Mouse (Mus musculus): ENCODE results near the gene Ran. TPM values are rescaled to one million over a fixed set of nuclear protein-coding genes. Genes with fewer than 3 reads are reported as not detected.

Ran gene
- total RNA-seq, 2 experiments from 2014 or later = 164 to 177 TPM

DNA sequence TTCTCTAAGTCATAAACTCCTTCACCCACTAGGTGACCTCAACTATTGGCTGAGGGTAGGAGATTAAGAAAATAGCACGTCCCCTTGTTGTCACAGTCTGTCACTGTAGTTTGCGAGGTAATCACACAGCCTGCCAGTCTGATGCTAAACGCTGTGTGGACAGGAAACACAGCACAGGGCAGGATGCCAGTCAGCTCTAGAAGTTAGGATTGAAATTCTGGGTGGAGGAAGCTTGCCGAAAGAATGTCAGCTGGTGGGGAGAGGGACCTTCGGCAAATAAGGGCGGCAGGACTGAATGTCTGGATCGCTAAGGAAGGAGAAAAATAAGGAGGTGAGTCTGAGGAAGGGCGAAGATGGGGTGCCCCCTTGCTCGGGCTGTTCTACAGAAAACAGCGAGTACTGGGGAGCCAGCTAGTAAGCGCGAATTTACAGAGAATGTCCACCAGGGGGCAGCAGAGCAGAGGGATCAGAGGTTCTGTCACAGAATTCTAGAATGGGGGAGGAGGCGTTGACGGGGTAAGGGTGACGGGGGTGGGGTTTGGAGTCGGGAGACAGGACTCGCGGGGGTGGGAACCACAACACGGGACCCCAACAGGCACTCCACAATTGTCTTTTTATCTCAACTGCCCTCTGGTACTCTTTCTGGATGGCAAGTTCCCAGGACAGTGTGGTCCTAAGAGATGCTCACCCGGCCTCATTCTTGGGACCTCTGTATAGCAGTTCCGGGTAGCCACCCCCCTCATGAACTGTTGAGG lies 43.3 kb downstream of the Ran start:
- peak; percentile 94 for DNase-seq (ENCODE audit: low spot score in 2 of 2)

DNA sequence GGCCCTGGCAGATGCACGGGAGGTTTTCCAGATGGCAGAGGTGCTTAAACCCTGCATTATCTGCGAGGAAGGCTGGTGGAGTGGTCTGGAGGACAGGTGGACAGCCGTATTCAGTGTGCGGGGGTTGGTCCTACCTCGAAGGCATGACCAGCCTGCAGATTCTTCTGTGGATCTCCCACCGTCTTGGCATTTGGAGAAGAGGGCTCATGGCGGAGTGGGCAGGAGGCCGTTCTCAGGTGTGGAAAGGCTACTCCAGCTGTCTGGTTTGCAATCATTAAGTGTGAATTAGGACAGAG lies 43.9 kb downstream of the Ran start:
- DNase-seq (ENCODE audit: low spot score in 2 of 2) = no peak

DNA sequence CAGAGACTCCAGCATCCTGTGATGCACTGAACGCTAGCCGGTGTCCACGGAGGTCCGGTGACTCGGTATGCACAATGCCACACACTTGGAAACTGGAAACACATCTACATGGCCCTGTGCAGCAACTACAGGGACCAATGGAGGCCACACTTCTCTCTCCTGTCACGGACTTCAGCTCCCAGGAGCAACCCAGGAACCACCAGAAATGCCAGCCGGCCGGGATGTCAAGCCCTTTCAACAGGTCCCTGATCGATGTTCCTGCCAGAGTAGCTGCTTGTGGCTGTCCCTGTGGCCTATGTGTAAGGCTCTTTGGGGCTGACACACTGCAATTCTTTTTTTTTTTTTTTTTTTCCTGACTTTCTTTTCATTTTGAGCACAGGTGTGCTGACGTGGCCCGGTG lies 44.3 kb downstream of the Ran start:
- DNase-seq (ENCODE audit: low spot score in 2 of 2) = no peak

DNA sequence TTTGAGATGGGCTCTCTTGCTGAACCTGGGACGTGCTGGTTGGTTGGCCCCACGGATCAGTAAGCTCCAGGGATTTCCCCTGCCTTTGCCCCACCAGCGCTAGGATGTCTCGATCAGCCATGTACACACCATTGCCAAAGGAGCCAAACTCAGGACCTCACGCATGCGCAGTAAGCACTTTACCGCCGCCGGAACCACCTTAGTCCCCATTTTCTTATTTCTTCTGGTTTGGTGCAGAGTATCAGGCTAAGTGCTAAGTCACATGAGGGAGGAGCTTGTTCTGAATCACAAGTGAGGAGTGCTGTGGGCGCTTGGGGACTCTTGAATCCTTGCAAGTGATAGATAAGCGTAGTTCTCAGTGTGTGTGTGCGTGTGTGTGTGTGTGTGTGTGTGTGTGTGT lies 45.4 kb downstream of the Ran start:
- DNase-seq (ENCODE audit: low spot score in 2 of 2) = no peak

DNA sequence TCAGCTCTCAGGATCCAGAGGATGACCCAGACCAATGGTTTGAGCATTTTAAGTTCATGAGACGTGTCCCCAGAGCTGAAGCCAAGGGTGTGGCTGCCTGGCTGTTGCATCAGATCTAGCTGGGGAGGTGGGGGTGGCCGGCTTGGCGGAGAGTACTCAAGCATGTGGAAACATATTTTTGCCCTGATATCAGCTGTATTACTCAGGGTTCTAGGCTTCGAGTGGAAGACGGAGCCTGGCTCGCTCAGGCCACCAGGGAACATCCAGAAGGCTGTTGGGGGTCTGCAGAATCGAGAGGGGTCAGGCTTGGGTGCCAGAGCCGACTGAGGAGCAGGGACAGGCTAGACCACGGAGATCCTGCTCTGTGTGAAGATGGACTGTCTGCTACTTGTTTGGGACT lies 46.1 kb downstream of the Ran start:
- no peak for DNase-seq (ENCODE audit: low spot score in 2 of 2)

DNA sequence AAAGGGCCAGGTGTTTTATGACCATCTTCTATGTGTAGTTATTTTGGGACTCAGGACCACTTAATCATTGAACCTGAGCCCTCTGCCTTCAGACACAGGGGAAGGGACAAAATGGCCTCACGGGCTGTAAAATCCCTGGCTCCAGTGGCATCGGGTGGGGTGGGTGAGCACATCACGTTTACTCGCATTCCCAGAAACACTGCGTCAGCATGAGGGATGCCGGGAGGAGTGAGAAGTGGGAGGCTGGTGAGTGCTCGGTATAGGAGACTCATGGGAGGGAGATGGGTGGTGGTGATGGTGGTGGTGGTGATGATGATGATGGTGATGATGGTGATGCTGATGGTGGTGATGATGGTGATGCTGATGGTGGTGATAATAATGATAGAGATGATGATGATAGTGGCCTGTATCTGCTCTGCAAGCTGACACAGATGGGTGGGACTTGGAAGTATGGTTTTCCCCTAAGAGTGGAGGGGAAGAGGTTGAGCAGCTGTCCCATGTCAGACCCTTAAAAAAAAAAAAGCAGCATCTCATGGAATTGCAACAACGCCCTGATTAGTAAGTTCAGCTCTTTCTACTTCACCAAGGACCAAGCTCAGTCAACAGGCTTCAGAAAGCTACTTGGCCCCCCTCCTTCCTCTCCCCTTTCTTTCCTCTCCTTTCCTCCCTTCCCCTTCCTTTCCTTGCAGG lies 46.8 kb downstream of the Ran start:
- no peak for DNase-seq (ENCODE audit: low spot score in 2 of 2)

DNA sequence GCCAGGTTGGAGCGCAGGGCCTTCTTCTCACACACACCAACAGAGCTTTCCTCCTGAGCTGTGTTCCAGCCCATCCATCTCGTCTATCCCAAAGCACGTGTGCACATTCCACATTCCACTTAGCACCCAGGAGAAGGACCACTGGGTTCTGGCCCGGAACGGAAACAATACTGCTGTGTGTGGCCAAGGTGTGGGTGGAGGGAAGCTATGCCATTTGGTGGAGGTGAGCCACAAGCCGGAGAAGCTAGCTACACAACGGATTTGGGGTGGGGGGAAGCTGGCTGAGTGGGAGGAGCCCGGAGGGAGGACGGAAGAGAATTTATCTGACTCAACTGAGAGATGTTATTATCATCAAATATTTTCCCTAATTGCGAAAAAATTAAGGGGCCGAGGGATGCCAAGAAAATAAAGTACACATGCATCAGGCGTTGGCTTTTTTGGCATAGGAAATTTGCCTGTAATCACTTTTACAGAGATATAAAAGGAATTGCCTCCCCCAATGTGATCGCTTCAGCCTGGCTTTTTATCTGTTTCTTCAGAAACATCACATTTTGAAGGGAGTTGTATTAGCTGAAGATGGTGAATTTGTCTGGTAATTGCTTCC lies 47.5 kb downstream of the Ran start:
- no peak for DNase-seq (ENCODE audit: low spot score in 2 of 2)

DNA sequence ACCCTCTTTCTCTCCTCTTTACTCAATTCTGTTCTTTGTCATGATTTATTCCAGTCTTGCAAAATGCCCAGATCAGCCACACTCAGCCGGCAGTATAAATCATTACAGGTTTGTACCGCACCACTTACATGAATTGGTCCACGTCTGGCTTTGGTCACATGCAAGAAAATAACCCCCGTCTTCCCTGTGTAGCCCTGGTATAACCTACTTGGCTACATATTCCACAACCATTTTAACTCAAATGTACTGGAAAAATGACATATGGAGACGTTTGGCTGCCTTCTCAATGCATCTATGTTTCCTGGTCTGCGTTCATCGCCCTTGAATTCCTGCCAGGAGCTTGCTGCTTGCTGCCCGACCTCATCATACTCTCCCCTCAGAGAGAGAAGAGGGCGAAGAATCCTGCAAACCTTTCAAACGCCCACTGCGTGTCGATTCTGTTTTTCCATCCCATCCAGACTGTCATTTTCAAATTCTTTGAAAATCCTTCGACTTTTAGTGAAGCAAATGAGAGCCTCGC lies 52.0 kb downstream of the Ran start:
- no peak for DNase-seq (ENCODE audit: low spot score in 2 of 2)

DNA sequence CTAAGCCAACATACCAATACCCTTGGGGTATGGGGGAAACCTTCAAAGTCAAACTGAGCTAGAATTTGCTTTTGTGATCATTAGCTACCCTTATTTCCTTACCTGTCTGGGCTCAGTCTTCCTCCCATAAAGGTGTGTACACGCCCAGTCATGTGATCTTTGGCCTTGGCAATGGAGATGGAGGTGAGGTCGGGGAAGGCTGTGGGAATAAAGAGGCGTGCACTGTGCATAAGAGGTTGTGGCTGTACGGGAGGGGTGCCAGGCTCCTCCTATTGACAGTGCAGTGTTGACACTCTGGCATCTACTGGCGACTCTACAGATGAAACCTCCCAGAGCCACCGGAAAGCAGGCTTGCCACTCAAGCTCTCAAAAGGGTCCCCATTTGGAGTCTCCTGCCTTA lies 53.5 kb downstream of the Ran start:
- no peak for DNase-seq (ENCODE audit: low spot score in 2 of 2)

Other genes starting within 250 kb of the Ran start
- gene Rimbp2, start 66.6 kb upstream of the Ran start, total RNA-seq (2021) = 10 to 100 TPM; 91.4 to 98.4 TPM
- gene Stx2, start 11.5 kb upstream of the Ran start, total RNA-seq (2021) = 10 to 100 TPM; 31.9 to 33.2 TPM
- under 1 TPM; 0.55 to 0.60 TPM for gene Adgrd1, start 76.7 kb downstream of the Ran start, total RNA-seq (2021)